Mouse (Mus musculus) brain, embryonic 14.5 days (tissue): ENCODE measurements at regions not wholly inside any gene's neighbourhood (a gene's known extent, or its start where the extent isn't known, plus 50 kb on each side); places are given as distances from the start of the nearest gene placed in this dataset.

ENCODE experiments used
- CTCF ChIP-seq: fragments of 200-500 bp; IDR thresholded peaks from 2 replicates; pipeline ENCODE4 v1.5.1; 2012; ENCODE audit warnings: inconsistent platforms, mild to moderate bottlenecking, moderate library complexity, borderline replicate concordance; ENCODE audit not compliant: insufficient read depth, insufficient read length; ENCODE audit errors: extremely low read depth
- POLR2A ChIP-seq: fragments of 200-500 bp; IDR thresholded peaks from 2 replicates; pipeline ENCODE4 v1.6.1; 2012; ENCODE audit warnings: mild to moderate bottlenecking, inconsistent platforms, borderline replicate concordance; ENCODE audit not compliant: poor library complexity, insufficient read depth, insufficient read length, severe bottlenecking; ENCODE audit errors: extremely low read depth

DNA sequence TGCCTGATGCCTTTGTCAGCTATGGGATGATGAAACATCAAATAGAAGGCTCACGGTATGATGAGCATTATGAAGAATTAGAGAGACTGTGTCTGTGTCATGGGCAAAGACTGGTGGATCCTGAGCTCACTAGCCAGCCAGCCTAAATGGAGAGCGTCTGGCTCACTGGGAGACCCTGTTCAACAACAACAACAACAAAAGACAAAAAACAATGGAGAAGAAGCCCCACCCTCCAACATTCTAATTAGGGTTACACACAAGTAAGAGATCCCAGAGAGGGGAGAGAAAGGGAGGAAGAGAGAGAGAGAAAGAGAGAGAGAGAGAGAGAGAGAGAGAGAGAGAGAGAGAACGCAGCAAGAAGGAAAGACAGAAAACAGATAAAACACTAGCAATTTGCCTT, 79.6 kb upstream of the Cntn1 start:
- no peak for TF ChIP-seq CTCF
- TF ChIP-seq POLR2A: no peak
